Mouse (Mus musculus): ENCODE measurements around the gene Nek9. TPM values are rescaled to one million over a fixed set of nuclear protein-coding genes. Genes with fewer than 3 reads are reported as not detected.
A peak's percentile ranks its signal among the peaks of the same experiment; 100 is the strongest.

Gene Nek9
- 46.6 and 52.4 TPM in 2 replicates for polyA plus RNA-seq (2012; ENCODE audit: insufficient read depth, insufficient read length, missing spikeins)

DNA sequence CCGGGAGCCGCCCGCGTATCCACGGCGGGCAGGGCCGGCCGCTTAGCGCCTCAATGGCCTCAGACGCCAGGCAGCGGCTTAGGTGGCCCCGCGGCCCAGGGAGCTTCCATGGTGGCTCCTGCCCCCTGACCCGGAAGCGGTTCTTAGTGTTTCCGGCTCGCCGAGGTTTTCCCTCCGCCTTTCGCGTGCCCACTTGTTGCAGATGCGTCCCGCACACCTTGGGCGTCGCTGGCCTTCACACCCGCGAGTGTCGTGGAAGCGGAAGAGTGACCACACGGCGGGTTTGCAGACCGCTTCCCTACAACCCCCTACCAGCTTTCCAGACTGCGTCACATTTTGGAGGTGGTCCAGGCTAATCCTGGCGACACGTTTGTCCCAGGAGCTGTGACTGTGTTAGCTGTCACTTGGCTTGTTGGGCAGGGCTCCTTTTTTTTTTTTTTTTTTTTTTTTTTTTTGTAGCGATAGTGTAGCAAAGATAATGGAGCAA lies at the start of gene Nek9:
Gene Nek9 (minus strand): TSS at position 120 of the 487 bp plus-strand sequence.
- Histone ChIP-seq H3K4me1 (ENCODE audit: control insufficient read depth, insufficient read depth, low read length) (peaks cover 31% of the 10 kb centered on the region), H3K4me3 (ENCODE audit: insufficient read depth, low read length) (peak within 1 kb of the TSS; percentile 91), H3K27ac (ENCODE audit: insufficient read depth, low read depth, low read length) (peak within 1 kb of the TSS; percentile 93)
- no peak for TF ChIP-seq POLR2A (IDR thresholded peaks at IDR 0.05; ENCODE audit: borderline replicate concordance, low read depth, low read length)
- no peak for TF ChIP-seq CTCF (IDR thresholded peaks at IDR 0.05; ENCODE audit: low read depth, low read length)

DNA sequence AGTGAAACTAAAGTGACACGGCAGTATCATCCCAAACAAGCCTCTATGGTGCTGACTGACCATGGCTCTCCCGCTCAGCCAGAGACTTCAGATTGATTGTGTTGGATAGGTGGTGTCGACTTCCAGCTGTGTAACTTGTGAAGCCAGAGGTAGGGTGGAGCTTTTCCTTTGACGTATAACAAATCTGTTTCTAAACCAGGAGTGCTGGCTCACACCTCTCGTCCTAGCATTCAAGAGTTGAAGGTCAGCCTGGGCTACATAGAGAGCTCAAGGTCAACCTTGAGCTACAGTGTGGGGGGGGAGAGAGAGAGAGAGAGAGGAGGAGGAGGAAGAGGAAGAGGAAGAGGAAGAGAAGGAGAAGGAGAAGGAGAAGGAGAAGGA lies 46.8 kb upstream of the Nek9 start:
- H3K4me3 ChIP-seq (ENCODE audit: insufficient read depth, low read length) = peak overlapping the region; percentile 26
- TF ChIP-seq CTCF (IDR thresholded peaks at IDR 0.05; ENCODE audit: low read depth, low read length) (no peak), POLR2A (IDR thresholded peaks at IDR 0.05; ENCODE audit: borderline replicate concordance, low read depth, low read length) (no peak)
- peaks cover 66% of the 10 kb centered on the region for H3K4me1 ChIP-seq (ENCODE audit: control insufficient read depth, insufficient read depth, low read length)
- H3K27ac ChIP-seq (ENCODE audit: insufficient read depth, low read depth, low read length) = peak overlapping the region; percentile 97

DNA sequence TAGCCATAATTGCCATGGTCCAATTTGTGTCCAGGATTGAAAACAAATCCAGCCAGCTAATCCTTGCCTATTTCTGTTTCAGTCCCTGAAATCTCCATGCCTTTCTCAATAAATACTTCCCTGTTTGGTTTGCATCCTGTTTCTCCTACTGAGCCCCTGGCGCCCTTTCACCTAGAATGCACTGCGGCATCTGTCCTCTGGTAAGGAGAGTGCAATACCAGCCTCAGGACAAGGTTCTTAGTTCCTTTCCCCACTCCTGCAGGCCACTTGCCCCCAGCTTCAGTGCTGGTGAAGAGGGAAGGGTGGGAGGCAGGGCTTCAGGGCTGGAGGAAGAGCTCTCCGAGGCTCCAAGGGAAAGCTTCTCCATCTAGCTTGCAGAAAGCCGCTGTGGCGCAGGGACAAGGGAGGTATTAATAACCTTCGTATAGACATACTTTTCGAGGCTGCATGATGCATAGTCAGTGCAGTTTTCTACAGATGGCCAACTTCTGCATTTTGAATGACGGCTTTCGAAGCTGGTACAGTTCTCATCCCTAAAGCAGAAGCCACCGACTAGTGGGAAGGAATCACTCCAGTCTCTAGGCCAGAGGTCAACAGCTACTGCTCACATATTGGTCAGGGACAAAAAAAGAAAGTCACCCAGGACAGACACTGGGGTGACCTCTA lies 46.3 kb upstream of the Nek9 start:
- peaks cover 67% of the 10 kb centered on the region for H3K4me1 ChIP-seq (ENCODE audit: control insufficient read depth, insufficient read depth, low read length)
- no peak for TF ChIP-seq POLR2A (IDR thresholded peaks at IDR 0.05; ENCODE audit: borderline replicate concordance, low read depth, low read length)
- TF ChIP-seq CTCF (IDR thresholded peaks at IDR 0.05; ENCODE audit: low read depth, low read length) = no peak
- H3K27ac ChIP-seq (ENCODE audit: insufficient read depth, low read depth, low read length) = peak overlapping the region; percentile 97
- peak overlapping the region; percentile 30 for H3K4me3 ChIP-seq (ENCODE audit: insufficient read depth, low read length)

DNA sequence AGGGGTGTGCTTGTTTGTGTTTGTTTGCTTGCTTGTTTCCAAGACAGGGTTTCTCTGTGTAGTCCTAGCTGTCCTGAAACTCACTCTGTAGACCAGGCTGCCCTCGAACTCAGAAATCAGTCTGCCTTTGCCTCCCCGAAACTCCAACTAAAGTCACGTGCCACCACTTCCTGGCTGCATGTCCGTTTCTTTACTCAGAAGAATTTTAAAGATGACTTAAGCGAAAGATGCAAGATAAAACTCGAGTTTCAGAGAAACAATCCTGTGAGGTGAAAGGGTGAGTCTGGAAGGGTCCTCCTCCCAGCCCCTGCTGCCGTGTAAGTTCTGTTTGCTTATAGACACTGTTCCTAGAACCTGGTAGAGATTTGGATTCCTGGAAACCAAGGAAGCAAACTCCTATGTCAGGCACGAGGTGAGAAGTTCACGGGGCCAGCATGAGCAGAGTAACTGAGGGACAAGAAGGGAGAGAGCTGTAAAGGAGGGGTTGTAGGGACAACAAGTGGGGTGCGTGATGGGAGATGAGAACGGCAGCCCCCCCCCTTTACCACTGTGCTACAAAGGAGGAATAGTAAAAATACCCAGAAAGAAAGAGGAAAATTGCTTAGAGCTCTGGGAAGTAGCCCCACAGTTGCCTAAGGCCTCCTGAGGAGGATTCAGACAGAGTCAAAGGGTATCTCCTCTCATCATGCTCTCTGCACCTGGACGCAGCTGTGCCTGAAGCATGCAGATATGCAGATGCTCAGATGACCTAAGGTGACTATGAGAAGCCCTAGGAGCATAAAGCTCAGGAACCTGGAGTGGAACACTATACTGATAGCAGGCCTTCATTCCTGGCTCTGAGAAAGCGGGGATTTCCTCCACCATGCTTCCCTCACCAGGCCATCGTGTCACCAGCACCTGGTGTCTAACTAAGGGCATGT lies 43.9 kb upstream of the Nek9 start:
- Histone ChIP-seq H3K4me1 (ENCODE audit: control insufficient read depth, insufficient read depth, low read length) (peaks cover 70% of the 10 kb centered on the region), H3K4me3 (ENCODE audit: insufficient read depth, low read length) (no peak overlapping the region), H3K27ac (ENCODE audit: insufficient read depth, low read depth, low read length) (peak overlapping the region; percentile 19; the same call in 1 of the 2 replicates)
- no peak for TF ChIP-seq POLR2A (IDR thresholded peaks at IDR 0.05; ENCODE audit: borderline replicate concordance, low read depth, low read length)
- no peak for TF ChIP-seq CTCF (IDR thresholded peaks at IDR 0.05; ENCODE audit: low read depth, low read length)

DNA sequence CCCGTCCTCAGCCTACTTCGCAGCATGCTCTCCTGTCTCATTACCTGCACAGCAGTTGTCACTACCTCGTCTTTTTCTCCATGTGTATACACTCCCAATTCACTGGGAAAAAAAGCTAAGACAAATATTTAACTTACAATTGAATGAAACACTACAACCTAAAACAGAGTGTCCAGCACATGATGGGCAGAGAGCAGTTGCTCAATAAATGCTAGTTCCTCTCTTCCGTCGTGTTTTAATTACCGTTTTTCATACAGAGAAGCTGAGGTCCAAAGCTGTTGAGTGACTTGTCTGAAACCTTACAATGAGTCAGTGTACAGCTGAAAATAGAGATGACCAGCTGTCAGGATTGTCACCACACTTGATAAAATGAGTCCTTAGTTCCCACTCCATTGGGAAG lies 42.4 kb upstream of the Nek9 start:
- Histone ChIP-seq H3K4me1 (ENCODE audit: control insufficient read depth, insufficient read depth, low read length) (peaks cover 66% of the 10 kb centered on the region), H3K4me3 (ENCODE audit: insufficient read depth, low read length) (no peak overlapping the region), H3K27ac (ENCODE audit: insufficient read depth, low read depth, low read length) (peak overlapping the region; percentile 85)
- TF ChIP-seq CTCF (IDR thresholded peaks at IDR 0.05; ENCODE audit: low read depth, low read length) = no peak
- TF ChIP-seq POLR2A (IDR thresholded peaks at IDR 0.05; ENCODE audit: borderline replicate concordance, low read depth, low read length) = no peak

DNA sequence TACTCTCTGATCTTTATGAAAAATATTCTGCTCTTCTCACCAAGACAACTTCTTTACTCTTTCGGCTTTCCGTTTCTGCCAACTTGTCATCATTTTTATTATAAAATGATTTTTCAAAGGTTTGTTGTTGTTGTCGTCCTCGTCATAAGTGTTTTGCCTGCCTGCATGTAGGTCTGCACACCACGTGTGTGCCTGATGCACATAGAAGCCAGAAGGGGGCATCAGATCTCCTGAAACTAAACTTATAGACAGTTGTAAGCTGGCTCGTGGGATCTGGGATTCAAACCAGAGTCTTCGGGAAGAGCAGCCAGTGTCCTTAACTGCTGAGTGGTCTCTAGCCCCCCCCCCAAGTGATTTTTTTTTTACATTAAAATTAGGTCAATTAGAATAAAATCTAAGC lies 41.8 kb upstream of the Nek9 start:
- Histone ChIP-seq H3K27ac (ENCODE audit: insufficient read depth, low read depth, low read length) (peak overlapping the region; percentile 85), H3K4me3 (ENCODE audit: insufficient read depth, low read length) (no peak overlapping the region), H3K4me1 (ENCODE audit: control insufficient read depth, insufficient read depth, low read length) (peaks cover 61% of the 10 kb centered on the region)
- peak; percentile 41 for TF ChIP-seq CTCF (IDR thresholded peaks at IDR 0.05; ENCODE audit: low read depth, low read length)
- TF ChIP-seq POLR2A (IDR thresholded peaks at IDR 0.05; ENCODE audit: borderline replicate concordance, low read depth, low read length) = no peak

DNA sequence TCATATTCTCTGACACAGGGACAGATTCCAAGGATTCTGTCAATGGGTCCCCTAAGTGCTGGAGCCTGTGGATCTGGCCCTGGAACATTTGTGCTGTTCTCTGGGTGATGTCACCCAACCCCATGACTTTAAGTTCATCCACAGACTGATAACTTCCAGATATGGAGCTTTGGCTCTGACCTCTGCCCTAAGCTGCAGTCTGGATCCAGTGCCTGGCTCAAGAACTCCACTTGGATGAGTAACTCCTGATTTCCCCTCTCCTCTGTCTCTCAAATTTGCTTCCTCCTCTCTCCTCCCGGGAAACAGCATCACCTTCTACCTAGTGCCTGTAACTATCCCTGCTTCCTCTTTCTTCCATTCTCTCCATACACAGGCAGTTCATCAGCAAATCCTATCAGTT lies 41.1 kb upstream of the Nek9 start:
- H3K4me1 ChIP-seq (ENCODE audit: control insufficient read depth, insufficient read depth, low read length) = peaks cover 63% of the 10 kb centered on the region
- no peak overlapping the region for H3K4me3 ChIP-seq (ENCODE audit: insufficient read depth, low read length)
- TF ChIP-seq POLR2A (IDR thresholded peaks at IDR 0.05; ENCODE audit: borderline replicate concordance, low read depth, low read length) = no peak
- TF ChIP-seq CTCF (IDR thresholded peaks at IDR 0.05; ENCODE audit: low read depth, low read length) = no peak
- peak overlapping the region; percentile 85 for H3K27ac ChIP-seq (ENCODE audit: insufficient read depth, low read depth, low read length)

DNA sequence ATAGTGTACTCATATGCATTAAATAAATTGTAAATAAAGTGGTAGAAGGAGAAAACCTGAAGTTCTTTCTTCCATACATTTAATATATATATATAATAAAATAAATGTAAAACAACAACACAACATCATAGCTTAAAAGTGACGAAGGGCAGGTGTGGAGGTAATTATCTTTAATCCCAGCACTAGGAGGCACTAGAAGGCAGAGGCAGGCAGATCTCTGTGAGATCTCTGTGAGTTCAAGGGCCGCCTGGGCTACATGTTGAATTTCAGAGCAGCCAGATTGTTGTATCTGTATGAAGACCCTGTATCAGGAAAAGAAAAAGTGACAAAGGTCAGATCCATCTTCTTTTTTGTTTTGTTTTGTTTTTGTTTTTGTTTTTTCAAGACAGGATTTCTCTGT lies 39.1 kb upstream of the Nek9 start:
- 0 out of 2 replicates have a peak overlapping the region, but pooled peaks have one; percentile 32 for H3K27ac ChIP-seq (ENCODE audit: insufficient read depth, low read depth, low read length)
- TF ChIP-seq CTCF (IDR thresholded peaks at IDR 0.05; ENCODE audit: low read depth, low read length) (peak; percentile 19; the same call in 1 of the 2 replicates), POLR2A (IDR thresholded peaks at IDR 0.05; ENCODE audit: borderline replicate concordance, low read depth, low read length) (no peak)
- H3K4me1 ChIP-seq (ENCODE audit: control insufficient read depth, insufficient read depth, low read length) = peaks cover 47% of the 10 kb centered on the region
- H3K4me3 ChIP-seq (ENCODE audit: insufficient read depth, low read length) = no peak overlapping the region

DNA sequence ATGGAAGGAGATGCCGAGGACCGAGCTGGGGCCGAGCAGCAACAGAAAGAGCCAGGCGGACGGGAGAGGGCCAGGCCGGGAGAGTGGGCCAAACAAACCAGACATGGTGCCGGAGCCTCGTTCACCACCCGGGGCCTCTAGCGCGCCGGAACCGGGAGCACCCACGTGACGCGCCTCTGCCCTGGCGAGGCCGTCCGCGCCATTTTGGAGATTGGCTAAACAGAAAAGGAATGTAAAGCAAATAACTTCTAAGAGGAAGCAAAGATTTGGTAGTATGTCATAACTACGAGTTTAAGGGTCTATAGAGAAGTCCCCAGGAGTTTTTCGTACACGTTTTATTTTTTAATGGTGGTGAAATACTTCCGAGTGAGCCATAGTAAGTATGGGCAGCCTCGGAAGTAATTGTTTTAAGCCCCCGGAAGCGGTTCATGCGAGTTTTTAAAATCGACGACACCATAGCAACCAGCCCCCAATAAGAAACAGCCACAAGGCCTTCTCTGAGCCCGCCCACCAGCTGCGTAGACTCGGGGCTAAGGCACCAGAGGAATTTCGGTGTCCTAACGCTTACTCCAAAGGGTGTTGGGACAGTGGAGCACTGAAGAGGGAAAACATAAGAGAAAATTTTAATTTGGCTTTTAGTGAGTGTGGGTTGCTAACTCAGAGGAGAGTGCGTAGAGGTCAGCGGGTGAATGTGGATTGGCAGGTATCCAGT lies 35.6 kb upstream of the Nek9 start, which contains the start of gene Tmed10:
Gene Tmed10 (minus strand): TSS at position 287 of the 712 bp plus-strand sequence.
- Histone ChIP-seq H3K27ac (ENCODE audit: insufficient read depth, low read depth, low read length) (peak within 1 kb of the TSS; percentile 83), H3K4me3 (ENCODE audit: insufficient read depth, low read length) (peak within 1 kb of the TSS; percentile 68), H3K4me1 (ENCODE audit: control insufficient read depth, insufficient read depth, low read length) (peaks cover 50% of the 10 kb centered on the region)
- no peak for TF ChIP-seq POLR2A (IDR thresholded peaks at IDR 0.05; ENCODE audit: borderline replicate concordance, low read depth, low read length)
- no peak for TF ChIP-seq CTCF (IDR thresholded peaks at IDR 0.05; ENCODE audit: low read depth, low read length)

Data from bone marrow macrophage, adult 2 months (primary cell).